Mouse (Mus musculus) forebrain, embryonic 10.5 days (tissue): ENCODE results near the gene Steap3. TPM values are rescaled to one million over a fixed set of nuclear protein-coding genes. Genes with fewer than 3 reads are reported as not detected.

Source experiments
- DNase-seq: peaks from one replicate; pipeline ENCODE4 v3.0.0-alpha.2; 2017; ENCODE audit warnings: low spot score; ENCODE audit errors: extremely low spot score
- H3K27ac ChIP-seq: fragments of 300-500 bp; sonication (generic); 2 replicates; pipeline ENCODE4 v1.5.1; 2016; ENCODE audit warnings: mild to moderate bottlenecking
- H3K27me3 ChIP-seq: fragments of 300-500 bp; sonication (generic); 2 replicates; pipeline ENCODE4 v1.6.1; 2016; ENCODE audit warnings: mild to moderate bottlenecking; ENCODE audit not compliant: poor library complexity, severe bottlenecking
- H3K36me3 ChIP-seq: fragments of 300-500 bp; sonication (generic); replicated peaks from 2 replicates; pipeline ENCODE4 v1.6.1; 2016; ENCODE audit warnings: mild to moderate bottlenecking, moderate library complexity
- H3K4me1 ChIP-seq: fragments of 300-500 bp; sonication (generic); 2 replicates; pipeline ENCODE4 v1.6.1; 2016
- H3K4me3 ChIP-seq: fragments of 300-500 bp; sonication (generic); 2 replicates; pipeline ENCODE4 v1.5.1; 2016; ENCODE audit warnings: mild to moderate bottlenecking, moderate library complexity
- H3K9me3 ChIP-seq: fragments of 300-500 bp; sonication (generic); 2 replicates; pipeline ENCODE4 v1.6.1; 2016; ENCODE audit warnings: mild to moderate bottlenecking, moderate library complexity
- WGBS: fragments of 180-500 bp; shearing (Covaris S2); methylation state at CpG from one replicate; pipeline ENCODE4 v1.1.7; 2016; 5-methylcytosine and 5-hydroxymethylcytosine counted together
- polyA plus RNA-seq: library from polyadenylated mRNA; unstranded; fragments of >200 nt; fragmentation: Nextera tagmentation; extraction: Ambion mirVana; gene quantifications from 2 replicates; pipeline ENCODE4 v1.2.1, GENCODE M21; 2016

The Steap3 gene
- polyA plus RNA-seq, 1 experiment from 2014 or later = 3.4 TPM

GRCm38 (mm10) chr1:120266460-120266859 lies 6.0 kb downstream of the Steap3 start:
- H3K27me3 ChIP-seq = peaks cover 35% of the 10 kb centered on the region
- H3K27ac ChIP-seq = no peak overlapping the region
- H3K4me3 ChIP-seq = no peak overlapping the region
- no peaks in the 10 kb centered on the region for H3K36me3 ChIP-seq
- WGBS = 52% methylated on average over 4 of the region's 4 CpGs
- DNase-seq = no peak
- H3K9me3 ChIP-seq = no peaks in the 10 kb centered on the region
- H3K4me1 ChIP-seq = peaks cover 23% of the 10 kb centered on the region

- peak overlapping the region; percentile 73 for H3K27ac ChIP-seq
- 2% methylated on average over 40 of the region's 40 CpGs for WGBS
- H3K27me3 ChIP-seq = peaks cover 35% of the 10 kb centered on the region
- H3K4me1 ChIP-seq = peaks cover 21% of the 10 kb centered on the region
- no peaks in the 10 kb centered on the region for H3K9me3 ChIP-seq
- DNase-seq = peak; percentile 64
- H3K4me3 ChIP-seq = peak overlapping the region; percentile 64
- no peaks in the 10 kb centered on the region for H3K36me3 ChIP-seq
These were observed 7.4 kb downstream of the Steap3 start for GRCm38 (mm10) chr1:120264861-120265686.

GRCm38 (mm10) chr1:120263226-120263625 lies 9.3 kb downstream of the Steap3 start:
- Histone ChIP-seq H3K4me1 (peaks cover 25% of the 10 kb centered on the region), H3K4me3 (no peak overlapping the region), H3K27me3 (peaks cover 35% of the 10 kb centered on the region), H3K36me3 (no peaks in the 10 kb centered on the region), H3K27ac (no peak overlapping the region), H3K9me3 (no peaks in the 10 kb centered on the region)
- WGBS = 83% methylated on average over 4 of the region's 4 CpGs
- DNase-seq = no peak

- Histone ChIP-seq H3K36me3 (no peaks in the 10 kb centered on the region), H3K9me3 (no peaks in the 10 kb centered on the region), H3K4me1 (peaks cover 25% of the 10 kb centered on the region), H3K27ac (no peak overlapping the region), H3K27me3 (peaks cover 31% of the 10 kb centered on the region), H3K4me3 (no peak overlapping the region)
- WGBS = 95% methylated on average over 5 of the region's 5 CpGs
- no peak for DNase-seq
These were observed 11.3 kb downstream of the Steap3 start for GRCm38 (mm10) chr1:120261166-120261565.

- Histone ChIP-seq H3K27ac (0 out of 2 replicates have a peak overlapping the region, but pooled peaks have one; percentile 20), H3K27me3 (peaks cover 12% of the 10 kb centered on the region), H3K4me1 (peaks cover 11% of the 10 kb centered on the region), H3K9me3 (no peaks in the 10 kb centered on the region), H3K36me3 (no peaks in the 10 kb centered on the region), H3K4me3 (no peak overlapping the region)
- WGBS = 83% methylated on average over 7 of the region's 7 CpGs
- no peak for DNase-seq
These were observed 13.3 kb downstream of the Steap3 start for GRCm38 (mm10) chr1:120259249-120259648.

GRCm38 (mm10) chr1:120258744-120259143 lies 13.8 kb downstream of the Steap3 start:
- Histone ChIP-seq H3K9me3 (no peaks in the 10 kb centered on the region), H3K4me1 (0 out of 2 replicates have a peak, but pooled peaks cover 7% of the 10 kb centered on the region), H3K4me3 (no peak overlapping the region), H3K36me3 (no peaks in the 10 kb centered on the region), H3K27ac (peak overlapping the region; percentile 62), H3K27me3 (peaks cover 7% of the 10 kb centered on the region)
- 50% methylated on average over 9 of the region's 9 CpGs for WGBS
- DNase-seq = no peak

- H3K27ac ChIP-seq = peak overlapping the region; percentile 62; the same call in 1 of the 2 replicates
These were observed 14.3 kb downstream of the Steap3 start for GRCm38 (mm10) chr1:120258245-120258644.

GRCm38 (mm10) chr1:120253751-120254150 lies 18.8 kb downstream of the Steap3 start:
- DNase-seq = no peak
- no peak overlapping the region for H3K27ac ChIP-seq
- H3K4me3 ChIP-seq = no peak overlapping the region
- no peaks in the 10 kb centered on the region for H3K36me3 ChIP-seq
- 0 out of 2 replicates have a peak, but pooled peaks cover 5% of the 10 kb centered on the region for H3K4me1 ChIP-seq
- H3K9me3 ChIP-seq = no peaks in the 10 kb centered on the region
- no peaks in the 10 kb centered on the region for H3K27me3 ChIP-seq
- 90% methylated on average over 6 of the region's 6 CpGs for WGBS

More at GRCm38 (mm10) chr1:120258245-120258644, 14.3 kb downstream of the Steap3 start:
- DNase-seq = no peak
- WGBS = 90% methylated on average over 8 of the region's 8 CpGs
- Histone ChIP-seq H3K27me3 (peaks cover 2% of the 10 kb centered on the region), H3K36me3 (no peaks in the 10 kb centered on the region), H3K4me1 (0 out of 2 replicates have a peak, but pooled peaks cover 7% of the 10 kb centered on the region), H3K9me3 (no peaks in the 10 kb centered on the region), H3K4me3 (no peak overlapping the region)

- no peak for DNase-seq
- Histone ChIP-seq H3K4me1 (0 out of 2 replicates have a peak, but pooled peaks cover 2% of the 10 kb centered on the region), H3K36me3 (no peaks in the 10 kb centered on the region), H3K4me3 (no peak overlapping the region), H3K27ac (no peak overlapping the region), H3K27me3 (no peaks in the 10 kb centered on the region), H3K9me3 (no peaks in the 10 kb centered on the region)
- WGBS = 90% methylated on average over 7 of the region's 7 CpGs
These were observed 19.9 kb downstream of the Steap3 start for GRCm38 (mm10) chr1:120252519-120253160.

- no peaks in the 10 kb centered on the region for H3K36me3 ChIP-seq
- no peak overlapping the region for H3K4me3 ChIP-seq
- no peak for DNase-seq
- WGBS = 79% methylated on average over 1 of the region's 1 CpGs
- H3K27ac ChIP-seq = no peak overlapping the region
- H3K4me1 ChIP-seq = 0 out of 2 replicates have a peak, but pooled peaks cover 2% of the 10 kb centered on the region
- H3K9me3 ChIP-seq = no peaks in the 10 kb centered on the region
- H3K27me3 ChIP-seq = no peaks in the 10 kb centered on the region
These were observed 21.3 kb downstream of the Steap3 start for GRCm38 (mm10) chr1:120251193-120251592.

- H3K27me3 ChIP-seq = no peaks in the 10 kb centered on the region
- peaks cover 5% of the 10 kb centered on the region; the same call in 1 of the 2 replicates for H3K4me1 ChIP-seq
- DNase-seq = no peak
- H3K9me3 ChIP-seq = no peaks in the 10 kb centered on the region
- no peaks in the 10 kb centered on the region for H3K36me3 ChIP-seq
- no peak overlapping the region for H3K27ac ChIP-seq
- H3K4me3 ChIP-seq = no peak overlapping the region
- WGBS = 84% methylated on average over 3 of the region's 3 CpGs
These were observed 21.9 kb downstream of the Steap3 start for GRCm38 (mm10) chr1:120250586-120250985.

- Histone ChIP-seq H3K27me3 (no peaks in the 10 kb centered on the region), H3K27ac (no peak overlapping the region), H3K4me1 (peaks cover 7% of the 10 kb centered on the region; the same call in 1 of the 2 replicates), H3K4me3 (no peak overlapping the region), H3K9me3 (no peaks in the 10 kb centered on the region), H3K36me3 (no peaks in the 10 kb centered on the region)
- no peak for DNase-seq
- WGBS = 93% methylated on average over 5 of the region's 5 CpGs
These were observed 22.7 kb downstream of the Steap3 start for GRCm38 (mm10) chr1:120249842-120250241.

- Histone ChIP-seq H3K27me3 (no peaks in the 10 kb centered on the region), H3K9me3 (no peaks in the 10 kb centered on the region), H3K4me3 (no peak overlapping the region), H3K4me1 (peaks cover 7% of the 10 kb centered on the region; the same call in 1 of the 2 replicates), H3K36me3 (no peaks in the 10 kb centered on the region), H3K27ac (no peak overlapping the region)
- WGBS = 86% methylated on average over 5 of the region's 5 CpGs
- no peak for DNase-seq
These were observed 24.3 kb downstream of the Steap3 start for GRCm38 (mm10) chr1:120248156-120248555.
